Mouse (Mus musculus) erythroblast, embryonic 14.5 days (primary cell): ENCODE measurements at regions not wholly inside any gene's neighbourhood (a gene's known extent, or its start where the extent isn't known, plus 50 kb on each side); places are given as distances from the start of the nearest gene placed in this dataset.

Experiments
- H3K27me3 ChIP-seq: 2 replicates; pipeline ENCODE4 v1.6.1; 2012; ENCODE audit warnings: inconsistent platforms; ENCODE audit not compliant: control insufficient read depth
- H3K36me3 ChIP-seq: 2 replicates; pipeline ENCODE4 v1.6.1; 2012; ENCODE audit warnings: mild to moderate bottlenecking, inconsistent platforms; ENCODE audit not compliant: control insufficient read depth
- H3K4me1 ChIP-seq: 2 replicates; pipeline ENCODE4 v1.6.1; 2012; ENCODE audit warnings: inconsistent platforms; ENCODE audit not compliant: control insufficient read depth
- H3K4me3 ChIP-seq: replicated peaks from 2 replicates; pipeline ENCODE3; 2012; ENCODE audit warnings: moderate library complexity, mild to moderate bottlenecking, inconsistent platforms
- H3K9me3 ChIP-seq: 2 replicates; pipeline ENCODE4 v1.6.1; 2012; ENCODE audit warnings: low read length, inconsistent platforms, mixed read lengths; ENCODE audit not compliant: control insufficient read depth
- GATA1 ChIP-seq: IDR thresholded peaks from 2 replicates; pipeline ENCODE4 v1.6.1; 2012; ENCODE audit warnings: low read length, inconsistent platforms, mixed read lengths
- TAL1 ChIP-seq: IDR thresholded peaks from 3 replicates; pipeline ENCODE4 v1.6.1; 2012; ENCODE audit warnings: low read length, inconsistent platforms, mixed read lengths

- Histone ChIP-seq H3K27me3 (peaks cover 6% of the 10 kb centered on the region), H3K9me3 (no peaks in the 10 kb centered on the region), H3K4me3 (no peak overlapping the region), H3K4me1 (peaks cover 3% of the 10 kb centered on the region), H3K36me3 (no peaks in the 10 kb centered on the region)
- TF ChIP-seq GATA1 (no peak), TAL1 (no peak)
Observed at GRCm38 (mm10) chr14:76858396-76858795, 178.2 kb upstream of the Ccdc122 start.

GRCm38 (mm10) chr14:76857196-76857773 is 179.3 kb upstream of the Ccdc122 start:
- H3K9me3 ChIP-seq, result no peaks in the 10 kb centered on the region
- peaks cover 6% of the 10 kb centered on the region for H3K27me3 ChIP-seq
- TF ChIP-seq TAL1, result no peak
- no peak for TF ChIP-seq GATA1
- H3K4me1 ChIP-seq, result peaks cover 3% of the 10 kb centered on the region
- no peaks in the 10 kb centered on the region for H3K36me3 ChIP-seq
- H3K4me3 ChIP-seq, result no peak overlapping the region

GRCm38 (mm10) chr14:76856591-76856990 is 180.0 kb upstream of the Ccdc122 start:
- TF ChIP-seq GATA1, result no peak
- TF ChIP-seq TAL1, result no peak
- peaks cover 8% of the 10 kb centered on the region for H3K4me1 ChIP-seq
- H3K9me3 ChIP-seq, result no peaks in the 10 kb centered on the region
- peaks cover 6% of the 10 kb centered on the region for H3K27me3 ChIP-seq
- H3K36me3 ChIP-seq, result no peaks in the 10 kb centered on the region
- no peak overlapping the region for H3K4me3 ChIP-seq

GRCm38 (mm10) chr14:76854965-76855364 is 181.6 kb upstream of the Ccdc122 start:
- TF ChIP-seq TAL1 (no peak), GATA1 (no peak)
- no peaks in the 10 kb centered on the region for H3K36me3 ChIP-seq
- H3K4me3 ChIP-seq, result no peak overlapping the region
- no peaks in the 10 kb centered on the region for H3K9me3 ChIP-seq
- peaks cover 6% of the 10 kb centered on the region for H3K27me3 ChIP-seq
- peaks cover 16% of the 10 kb centered on the region for H3K4me1 ChIP-seq

- TF ChIP-seq GATA1, result no peak
- no peak for TF ChIP-seq TAL1
- H3K27me3 ChIP-seq, result peaks cover 6% of the 10 kb centered on the region
- peaks cover 19% of the 10 kb centered on the region for H3K4me1 ChIP-seq
- no peak overlapping the region for H3K4me3 ChIP-seq
- H3K9me3 ChIP-seq, result no peaks in the 10 kb centered on the region
- H3K36me3 ChIP-seq, result no peaks in the 10 kb centered on the region
Observed at GRCm38 (mm10) chr14:76851473-76852214, 184.9 kb upstream of the Ccdc122 start.

GRCm38 (mm10) chr14:76850641-76851040 is 185.9 kb upstream of the Ccdc122 start:
- TF ChIP-seq TAL1 (no peak), GATA1 (no peak)

GRCm38 (mm10) chr14:76850051-76850450 is 186.5 kb upstream of the Ccdc122 start:
- H3K4me3 ChIP-seq, result no peak overlapping the region
- peaks cover 16% of the 10 kb centered on the region for H3K4me1 ChIP-seq
- H3K36me3 ChIP-seq, result no peaks in the 10 kb centered on the region
- H3K27me3 ChIP-seq, result peaks cover 3% of the 10 kb centered on the region; the same call in 1 of the 2 replicates
- TF ChIP-seq GATA1 (no peak), TAL1 (no peak)
- no peaks in the 10 kb centered on the region for H3K9me3 ChIP-seq

More at GRCm38 (mm10) chr14:76850641-76851040, 185.9 kb upstream of the Ccdc122 start:
- H3K27me3 ChIP-seq, result peaks cover 3% of the 10 kb centered on the region; the same call in 1 of the 2 replicates
- peaks cover 16% of the 10 kb centered on the region for H3K4me1 ChIP-seq
- no peak overlapping the region for H3K4me3 ChIP-seq
- H3K36me3 ChIP-seq, result no peaks in the 10 kb centered on the region
- H3K9me3 ChIP-seq, result no peaks in the 10 kb centered on the region

- Histone ChIP-seq H3K9me3 (no peaks in the 10 kb centered on the region), H3K4me1 (peaks cover 16% of the 10 kb centered on the region), H3K4me3 (no peak overlapping the region), H3K36me3 (no peaks in the 10 kb centered on the region), H3K27me3 (peaks cover 3% of the 10 kb centered on the region; the same call in 1 of the 2 replicates)
- no peak for TF ChIP-seq GATA1
- no peak for TF ChIP-seq TAL1
Observed at GRCm38 (mm10) chr14:76849636-76850035, 186.9 kb upstream of the Ccdc122 start.

GRCm38 (mm10) chr14:76849071-76849470 is 187.5 kb upstream of the Ccdc122 start:
- no peaks in the 10 kb centered on the region for H3K36me3 ChIP-seq
- H3K4me3 ChIP-seq, result no peak overlapping the region
- no peak for TF ChIP-seq TAL1
- TF ChIP-seq GATA1, result no peak
- no peaks in the 10 kb centered on the region for H3K9me3 ChIP-seq
- peaks cover 16% of the 10 kb centered on the region for H3K4me1 ChIP-seq
- peaks cover under 1% of the 10 kb centered on the region; the same call in 1 of the 2 replicates for H3K27me3 ChIP-seq
